Mouse (Mus musculus) forelimb bud, embryonic 11.5 days (tissue): ENCODE data around the gene Itih4.

Experiments
- DNase-seq: peaks from one replicate; pipeline ENCODE4 v3.0.0-alpha.2; 2012; ENCODE audit warnings: low read depth, low spot score

Itih4 gene

GRCm38 (mm10) chr14:30886204-30886603 is at the start of gene Itih4:
Gene Itih4, plus strand, starts transcription at chr14:30886476.
- DNase-seq = no peak

GRCm38 (mm10) chr14:30837416-30837996 is 48.8 kb upstream of the Itih4 start:
- DNase-seq = no peak

- no peak for DNase-seq
These were observed 42.6 kb upstream of the Itih4 start for GRCm38 (mm10) chr14:30843701-30844100.

- no peak for DNase-seq
These were observed 35.8 kb upstream of the Itih4 start for GRCm38 (mm10) chr14:30850504-30850903.

- no peak for DNase-seq
These were observed 34.0 kb upstream of the Itih4 start for GRCm38 (mm10) chr14:30852325-30852724.

- no peak for DNase-seq
These were observed 31.0 kb upstream of the Itih4 start for GRCm38 (mm10) chr14:30855316-30855715.

- no peak for DNase-seq
These were observed 29.3 kb upstream of the Itih4 start for GRCm38 (mm10) chr14:30856885-30857507.

- no peak for DNase-seq
These were observed 28.3 kb upstream of the Itih4 start for GRCm38 (mm10) chr14:30857990-30858389.

- DNase-seq = no peak
These were observed 24.7 kb upstream of the Itih4 start for GRCm38 (mm10) chr14:30861421-30862125.

GRCm38 (mm10) chr14:30862368-30862767 is 23.9 kb upstream of the Itih4 start:
- no peak for DNase-seq

- DNase-seq = no peak
These were observed 21.0 kb upstream of the Itih4 start for GRCm38 (mm10) chr14:30865311-30865710.

GRCm38 (mm10) chr14:30867042-30867441 is 19.2 kb upstream of the Itih4 start:
- peak; percentile 57 for DNase-seq

GRCm38 (mm10) chr14:30868826-30869225 is 17.4 kb upstream of the Itih4 start:
- no peak for DNase-seq

GRCm38 (mm10) chr14:30869391-30869801 is 16.9 kb upstream of the Itih4 start:
- no peak for DNase-seq

- DNase-seq = no peak
These were observed 15.8 kb upstream of the Itih4 start for GRCm38 (mm10) chr14:30870206-30871147.

GRCm38 (mm10) chr14:30874095-30874700 is 12.1 kb upstream of the Itih4 start:
- DNase-seq = no peak

- DNase-seq = no peak
These were observed 11.0 kb upstream of the Itih4 start for GRCm38 (mm10) chr14:30875130-30875865.

- DNase-seq = no peak
These were observed 10.3 kb upstream of the Itih4 start for GRCm38 (mm10) chr14:30875955-30876354.

GRCm38 (mm10) chr14:30876451-30876850 is 9.8 kb upstream of the Itih4 start:
- DNase-seq = no peak

- no peak for DNase-seq
These were observed 8.4 kb upstream of the Itih4 start for GRCm38 (mm10) chr14:30877827-30878226.
